Mouse (Mus musculus) embryonic facial prominence, embryonic 11.5 days (tissue): ENCODE results near the gene Gm10721. TPM values are rescaled to one million over a fixed set of nuclear protein-coding genes. Genes with fewer than 3 reads are reported as not detected.
"Not testable (repeated sequence)": the region's sequence is repeated elsewhere in the genome, so short reads cannot be mapped to it uniquely, and the experiment has no call there.

ENCODE experiments used
- ATAC-seq: fragments of 200-750 bp; cut with Nextera tagmentation; replicated peaks from 2 replicates; pipeline ENCODE4 v1.8.0; 2017; ENCODE audit warnings: low read depth; ENCODE audit not compliant: insufficient number of reproducible peaks, low FRiP score, low TSS enrichment
- DNase-seq: peaks from one replicate; pipeline ENCODE4 v3.0.0-alpha.2; 2015; ENCODE audit warnings: low spot score
- H3K27ac ChIP-seq: fragments of 300-500 bp; sonication (generic); replicated peaks from 2 replicates; pipeline ENCODE4 v1.5.1; 2014; ENCODE audit warnings: mild to moderate bottlenecking, low read depth, low read length, control low read depth
- H3K27me3 ChIP-seq: fragments of 300-500 bp; sonication (generic); 2 replicates; pipeline ENCODE4 v1.6.1; 2014; ENCODE audit warnings: mild to moderate bottlenecking, low read length, moderate library complexity, mixed read lengths; ENCODE audit not compliant: control insufficient read depth, insufficient read depth
- H3K36me3 ChIP-seq: fragments of 300-500 bp; sonication (generic); replicated peaks from 2 replicates; pipeline ENCODE4 v1.6.1; 2014; ENCODE audit warnings: low read depth, mild to moderate bottlenecking, low read length, moderate library complexity, mixed read lengths; ENCODE audit not compliant: control insufficient read depth, insufficient read depth
- H3K4me1 ChIP-seq: fragments of 300-500 bp; sonication (generic); 2 replicates; pipeline ENCODE4 v1.6.1; 2014; ENCODE audit warnings: low read length, mixed read lengths; ENCODE audit not compliant: control insufficient read depth, insufficient read depth
- H3K4me2 ChIP-seq: fragments of 300-500 bp; sonication (generic); 2 replicates; pipeline ENCODE4 v1.6.1; 2014; ENCODE audit warnings: low read depth, mild to moderate bottlenecking, control low read depth, low read length, moderate library complexity
- H3K4me3 ChIP-seq: fragments of 300-500 bp; sonication (generic); 2 replicates; pipeline ENCODE4 v1.5.1; 2014; ENCODE audit warnings: low read depth, low read length, control low read depth
- H3K9ac ChIP-seq: fragments of 300-500 bp; sonication (generic); replicated peaks from 2 replicates; pipeline ENCODE4 v1.6.1; 2014; ENCODE audit warnings: mild to moderate bottlenecking, control low read depth, low read length
- H3K9me3 ChIP-seq: fragments of 300-500 bp; sonication (generic); replicated peaks from 2 replicates; pipeline ENCODE4 v1.6.1; 2016; ENCODE audit warnings: mild to moderate bottlenecking, low read length, inconsistent platforms, mixed read lengths; ENCODE audit not compliant: control insufficient read depth
- WGBS: fragments of 180-500 bp; shearing (Covaris S2); extraction: QIAGEN DNeasy Blood & Tissue Kit; methylation state at CpG from one replicate; pipeline ENCODE4 v1.1.7; 2014; 5-methylcytosine and 5-hydroxymethylcytosine counted together
- polyA plus RNA-seq: library from polyadenylated mRNA; unstranded; fragments of >200 nt; fragmentation: Nextera tagmentation; extraction: Ambion mirVana; gene quantifications from 2 replicates; pipeline ENCODE4 v1.2.1, GENCODE M21; 2014

Gm10721 gene
- not detected in 2 replicates for polyA plus RNA-seq

DNA sequence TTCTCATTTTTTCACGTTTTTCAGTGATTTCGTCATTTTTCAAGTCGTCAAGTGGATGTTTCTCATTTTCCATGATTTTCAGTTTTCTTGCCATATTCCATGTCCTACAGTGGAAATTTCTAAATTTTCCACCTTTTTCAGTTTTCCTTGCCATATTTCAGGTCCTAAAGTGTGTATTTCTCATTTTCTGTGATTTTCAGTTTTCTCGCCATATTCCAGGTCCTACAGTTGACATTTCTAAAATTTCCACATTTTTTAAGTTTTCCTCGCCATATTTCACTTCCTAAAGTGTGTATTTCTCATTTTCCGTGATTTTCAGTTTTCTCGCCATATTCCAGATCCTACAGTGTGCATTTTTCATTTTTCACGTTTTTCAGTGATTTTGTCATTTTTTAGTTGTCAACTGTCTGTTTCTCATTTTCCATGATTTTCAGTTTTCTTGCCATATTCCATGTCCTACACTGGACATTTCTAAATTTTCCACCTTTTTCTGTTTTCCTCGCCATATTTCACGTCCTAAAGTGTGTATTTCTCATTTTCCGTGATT lies at the start of gene Gm10721:
Gene Gm10721, plus strand, starts transcription at position 408 of the 547 bp plus-strand sequence.
- DNase-seq, H3K9me3 ChIP-seq, H3K27ac ChIP-seq, H3K9ac ChIP-seq, H3K4me3 ChIP-seq, H3K36me3 ChIP-seq, H3K27me3 ChIP-seq, H3K4me1 ChIP-seq, H3K4me2 ChIP-seq: not testable (repeated sequence)
- ATAC-seq = 0 out of 2 replicates have a peak, but pooled peaks have one; percentile 40
- no CpG with 5 or more reads among the region's 11 CpGs for WGBS

DNA sequence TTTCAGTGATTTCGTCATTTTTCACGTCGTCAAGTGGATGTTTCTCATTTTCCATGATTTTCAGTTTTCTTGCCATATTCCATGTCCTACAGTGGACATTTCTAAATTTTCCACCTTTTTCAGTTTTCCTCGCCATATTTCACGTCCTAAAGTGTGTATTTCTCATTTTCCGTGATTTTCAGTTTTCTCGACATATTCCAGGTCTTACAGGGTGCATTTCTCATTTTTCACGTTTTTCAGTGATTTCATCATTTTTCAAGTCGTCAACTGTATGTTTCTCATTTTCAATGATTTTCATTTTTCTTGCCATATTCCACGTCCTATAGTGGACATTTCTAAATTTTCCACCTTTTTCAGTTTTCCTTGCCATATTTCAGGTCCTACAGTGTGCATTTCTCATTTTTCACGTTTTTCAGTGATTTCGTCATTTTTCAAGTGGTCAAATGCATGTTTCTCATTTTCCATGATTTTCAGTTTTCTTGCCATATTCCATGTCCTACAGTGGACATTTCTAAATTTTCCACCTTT lies 12.4 kb upstream of the Gm10721 start, which contains the start of gene Gm10722:
Gene Gm10722, plus strand, starts transcription at position 478 of the 528 bp plus-strand sequence.
- H3K27me3 ChIP-seq, H3K36me3 ChIP-seq, H3K9ac ChIP-seq, H3K27ac ChIP-seq, H3K4me3 ChIP-seq, H3K4me1 ChIP-seq, H3K9me3 ChIP-seq, ATAC-seq, H3K4me2 ChIP-seq: not testable (repeated sequence)
- WGBS = 66% methylated on average over 12 of the region's 12 CpGs
- peak; percentile 47 for DNase-seq

GRCm38 (mm10) chr9:3001006-3001405 lies 11.9 kb upstream of the Gm10721 start:
- H3K36me3 ChIP-seq, H3K9ac ChIP-seq, H3K4me1 ChIP-seq, H3K27ac ChIP-seq, H3K9me3 ChIP-seq, H3K4me2 ChIP-seq, ATAC-seq, H3K4me3 ChIP-seq, H3K27me3 ChIP-seq, DNase-seq: not testable (repeated sequence)
- 65% methylated on average over 8 of the region's 8 CpGs for whole genome bisulfite sequencing

DNA sequence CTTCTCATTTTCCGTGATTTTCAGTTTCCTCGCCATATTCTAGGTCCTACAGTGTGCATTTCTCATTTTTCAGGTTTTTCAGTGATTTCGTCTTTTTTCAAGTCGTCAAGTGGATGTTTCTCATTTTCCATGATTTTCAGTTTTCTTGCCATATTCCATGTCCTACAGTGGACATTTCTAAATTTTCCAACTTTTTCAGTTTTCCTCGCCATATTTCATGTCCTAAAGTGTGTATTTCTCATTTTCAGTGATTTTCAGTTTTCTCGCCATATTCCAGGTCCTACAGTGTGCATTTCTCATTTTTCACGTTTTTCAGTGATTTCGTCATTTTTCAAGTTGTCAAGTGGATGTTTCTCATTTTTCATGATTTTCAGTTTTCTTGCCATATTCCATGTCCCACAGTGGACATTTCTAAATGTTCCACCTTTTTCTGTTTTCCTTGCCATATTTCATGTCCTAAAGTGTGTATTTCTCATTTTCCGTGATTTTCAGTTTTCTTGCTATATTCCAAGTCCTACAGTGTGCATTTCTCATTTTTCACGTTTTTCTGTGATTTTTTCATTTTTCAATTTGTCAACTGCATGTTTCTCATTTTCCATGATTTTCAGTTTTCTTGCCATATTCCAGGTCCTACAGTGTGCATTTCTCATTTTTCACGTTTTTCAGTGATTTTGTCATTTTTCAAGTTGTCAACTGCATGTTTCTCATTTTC lies 10.8 kb upstream of the Gm10721 start:
- ATAC-seq = peak; percentile 88
- not testable (repeated sequence) for H3K4me2 ChIP-seq, H3K27me3 ChIP-seq, H3K4me3 ChIP-seq, H3K9ac ChIP-seq, H3K36me3 ChIP-seq, H3K4me1 ChIP-seq, H3K9me3 ChIP-seq, H3K27ac ChIP-seq
- DNase-seq = peak; percentile 70
- WGBS = 54% methylated on average over 8 of the region's 11 CpGs

DNA sequence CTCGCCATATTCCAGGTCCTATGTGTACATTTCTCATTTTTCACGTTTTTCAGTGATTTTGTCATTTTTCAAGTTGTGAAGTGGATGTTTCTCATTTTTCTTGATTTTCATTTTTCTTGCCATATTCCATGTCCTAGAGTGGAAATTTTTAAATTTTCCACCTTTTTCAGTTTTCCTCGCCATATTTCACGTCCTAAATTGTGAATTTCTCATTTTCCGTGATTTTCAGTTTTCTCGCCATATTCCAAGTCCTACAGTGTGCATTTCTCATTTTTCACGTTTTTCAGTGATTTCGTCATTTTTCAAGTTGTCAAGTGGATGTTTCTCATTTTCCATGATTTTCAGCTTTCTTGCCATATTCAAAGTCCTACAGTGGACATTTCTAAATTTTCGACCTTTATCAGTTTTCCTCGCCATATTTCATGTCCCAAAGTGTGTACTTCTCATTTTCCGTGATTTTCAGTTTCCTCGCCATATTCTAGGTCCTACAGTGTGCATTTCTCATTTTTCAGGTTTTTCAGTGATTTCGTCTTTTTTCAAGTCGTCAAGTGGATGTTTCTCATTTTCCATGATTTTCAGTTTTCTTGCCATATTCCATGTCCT lies 10.0 kb upstream of the Gm10721 start, which contains the start of gene Gm11168:
Gene Gm11168, plus strand, starts transcription at position 553 of the 603 bp plus-strand sequence.
- not testable (repeated sequence) for ATAC-seq, DNase-seq, H3K4me3 ChIP-seq, H3K9ac ChIP-seq, H3K4me1 ChIP-seq, H3K4me2 ChIP-seq, H3K27me3 ChIP-seq, H3K9me3 ChIP-seq, H3K36me3 ChIP-seq, H3K27ac ChIP-seq
- WGBS = 72% methylated on average over 6 of the region's 14 CpGs

GRCm38 (mm10) chr9:3006179-3006578 lies 6.8 kb upstream of the Gm10721 start:
- 82% methylated on average over 1 of the region's 5 CpGs for WGBS
- not testable (repeated sequence) for ATAC-seq

GRCm38 (mm10) chr9:3006636-3007035 lies 6.3 kb upstream of the Gm10721 start:
- not testable (repeated sequence) for H3K9me3 ChIP-seq, H3K4me1 ChIP-seq, H3K4me3 ChIP-seq, DNase-seq, H3K36me3 ChIP-seq, H3K27me3 ChIP-seq, H3K27ac ChIP-seq, H3K9ac ChIP-seq, H3K4me2 ChIP-seq
- 71% methylated on average over 7 of the region's 8 CpGs for WGBS
- ATAC-seq = peak; percentile 83

More at GRCm38 (mm10) chr9:3006179-3006578, 6.8 kb upstream of the Gm10721 start:
- H3K4me1 ChIP-seq, DNase-seq, H3K4me3 ChIP-seq, H3K27me3 ChIP-seq, H3K9me3 ChIP-seq, H3K36me3 ChIP-seq, H3K9ac ChIP-seq, H3K27ac ChIP-seq, H3K4me2 ChIP-seq: not testable (repeated sequence)

- DNase-seq = peak; percentile 11
- not testable (repeated sequence) for H3K27ac ChIP-seq, ATAC-seq
Measured at GRCm38 (mm10) chr9:3007272-3007671, 5.7 kb upstream of the Gm10721 start.

More at GRCm38 (mm10) chr9:3007272-3007671, 5.7 kb upstream of the Gm10721 start:
- not testable (repeated sequence) for H3K9ac ChIP-seq, H3K9me3 ChIP-seq, H3K4me1 ChIP-seq, H3K4me3 ChIP-seq, H3K27me3 ChIP-seq, H3K4me2 ChIP-seq, H3K36me3 ChIP-seq
- 79% methylated on average over 7 of the region's 9 CpGs for WGBS
